Mouse (Mus musculus): ENCODE measurements around the gene Troap. TPM values are rescaled to one million over a fixed set of nuclear protein-coding genes. Genes with fewer than 3 reads are reported as not detected.

Gene Troap
- polyA plus RNA-seq, 1 experiment from 2014 or later = 23.8 TPM

DNA sequence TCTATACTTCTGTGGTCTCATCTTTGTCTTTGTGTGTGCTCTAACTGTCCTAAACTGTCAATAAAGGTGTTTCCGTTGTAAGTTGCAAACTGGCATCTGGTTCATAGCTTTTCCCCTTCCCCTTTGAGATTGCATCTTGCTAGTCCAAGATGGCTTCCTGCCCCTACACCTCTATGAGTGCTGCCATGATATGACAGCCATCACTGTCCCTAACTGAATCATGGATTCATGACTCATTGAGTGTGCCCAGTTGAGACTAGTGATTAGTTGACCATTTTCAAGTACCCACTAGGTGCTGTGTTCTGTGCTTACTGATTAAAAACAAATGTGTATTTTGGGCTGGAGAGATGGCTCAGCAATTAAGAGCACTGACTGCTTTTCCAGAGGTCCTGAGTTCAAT lies 36.4 kb upstream of the Troap start:
- Histone ChIP-seq H3K4me2 (ENCODE audit: low read depth, low read length) (no peak overlapping the region), H3K27ac (replicated peaks; ENCODE audit: low read depth, low read length) (no peak overlapping the region), H3K9me3 (replicated peaks; ENCODE audit: control insufficient read depth, low read length) (no peaks in the 10 kb centered on the region), H3K4me3 (ENCODE audit: low read depth, low read length) (no peak overlapping the region), H3K27me3 (ENCODE audit: control insufficient read depth, insufficient read depth, low read length) (no peaks in the 10 kb centered on the region), H3K9ac (replicated peaks; ENCODE audit: low read length) (no peak overlapping the region), H3K36me3 (replicated peaks; ENCODE audit: control insufficient read depth, insufficient read depth, low read depth, low read length) (no peaks in the 10 kb centered on the region; the same call in none of the 2 replicates), H3K4me1 (ENCODE audit: control insufficient read depth, insufficient read depth, low read length) (no peaks in the 10 kb centered on the region)
- WGBS = 88% methylated on average over 1 of the region's 1 CpGs
- no peak for ATAC-seq (replicated peaks; ENCODE audit: insufficient number of reproducible peaks, low FRiP score, low TSS enrichment, low read depth)
- DNase-seq (ENCODE audit: low spot score) = no peak

DNA sequence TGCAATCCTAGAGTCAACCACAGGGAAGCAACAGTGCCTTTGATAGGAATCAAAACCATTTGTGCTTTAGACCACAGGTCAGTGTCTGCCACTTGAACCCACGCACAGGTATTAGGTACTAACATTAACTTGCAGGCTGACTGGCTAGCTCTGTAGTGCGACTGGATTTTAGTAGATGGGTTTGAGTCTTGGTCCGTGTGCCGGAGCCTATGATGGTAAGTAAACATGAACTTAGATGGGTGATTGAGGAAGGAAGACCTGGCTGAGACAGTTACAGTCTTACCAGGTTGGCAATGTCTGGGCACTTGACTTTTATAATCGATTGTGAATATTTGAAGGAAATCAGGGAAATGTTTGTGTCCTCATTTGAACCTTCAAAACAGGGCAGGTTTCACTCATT lies 35.6 kb upstream of the Troap start:
- Histone ChIP-seq H3K4me3 (ENCODE audit: low read depth, low read length) (no peak overlapping the region), H3K27me3 (ENCODE audit: control insufficient read depth, insufficient read depth, low read length) (no peaks in the 10 kb centered on the region), H3K27ac (replicated peaks; ENCODE audit: low read depth, low read length) (no peak overlapping the region), H3K36me3 (replicated peaks; ENCODE audit: control insufficient read depth, insufficient read depth, low read depth, low read length) (no peaks in the 10 kb centered on the region; the same call in none of the 2 replicates), H3K4me1 (ENCODE audit: control insufficient read depth, insufficient read depth, low read length) (no peaks in the 10 kb centered on the region), H3K9ac (replicated peaks; ENCODE audit: low read length) (no peak overlapping the region), H3K4me2 (ENCODE audit: low read depth, low read length) (no peak overlapping the region), H3K9me3 (replicated peaks; ENCODE audit: control insufficient read depth, low read length) (no peaks in the 10 kb centered on the region)
- ATAC-seq (replicated peaks; ENCODE audit: insufficient number of reproducible peaks, low FRiP score, low TSS enrichment, low read depth) (no peak), DNase-seq (ENCODE audit: low spot score) (no peak)
- 88% methylated on average over 5 of the region's 5 CpGs for WGBS

DNA sequence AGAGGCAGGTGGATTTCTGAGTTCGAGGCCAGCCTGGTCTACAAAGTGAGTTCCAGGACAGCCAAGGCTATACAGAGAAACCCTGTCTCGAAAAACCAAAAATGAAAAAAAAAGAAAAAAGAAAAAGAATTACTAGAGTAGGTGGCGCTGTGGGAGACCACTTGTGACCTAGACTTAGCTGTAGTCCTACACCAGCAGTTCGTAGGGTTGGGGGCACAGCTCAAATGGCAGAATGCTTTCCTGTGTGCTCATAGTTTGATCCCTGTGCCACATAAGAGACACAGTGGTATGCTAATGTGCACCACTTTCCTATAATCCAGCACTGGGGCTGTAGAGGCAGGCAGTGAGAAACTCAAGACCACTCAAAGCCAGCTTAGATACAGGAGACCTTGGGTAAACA lies 35.1 kb upstream of the Troap start:
- Histone ChIP-seq H3K27me3 (ENCODE audit: control insufficient read depth, insufficient read depth, low read length) (no peaks in the 10 kb centered on the region), H3K9ac (replicated peaks; ENCODE audit: low read length) (no peak overlapping the region), H3K9me3 (replicated peaks; ENCODE audit: control insufficient read depth, low read length) (no peaks in the 10 kb centered on the region), H3K36me3 (replicated peaks; ENCODE audit: control insufficient read depth, insufficient read depth, low read depth, low read length) (no peaks in the 10 kb centered on the region; the same call in none of the 2 replicates), H3K4me3 (ENCODE audit: low read depth, low read length) (no peak overlapping the region), H3K4me2 (ENCODE audit: low read depth, low read length) (no peak overlapping the region), H3K27ac (replicated peaks; ENCODE audit: low read depth, low read length) (no peak overlapping the region), H3K4me1 (ENCODE audit: control insufficient read depth, insufficient read depth, low read length) (no peaks in the 10 kb centered on the region)
- no peak for DNase-seq (ENCODE audit: low spot score)
- WGBS = 89% methylated on average over 4 of the region's 4 CpGs
- no peak for ATAC-seq (replicated peaks; ENCODE audit: insufficient number of reproducible peaks, low FRiP score, low TSS enrichment, low read depth)

DNA sequence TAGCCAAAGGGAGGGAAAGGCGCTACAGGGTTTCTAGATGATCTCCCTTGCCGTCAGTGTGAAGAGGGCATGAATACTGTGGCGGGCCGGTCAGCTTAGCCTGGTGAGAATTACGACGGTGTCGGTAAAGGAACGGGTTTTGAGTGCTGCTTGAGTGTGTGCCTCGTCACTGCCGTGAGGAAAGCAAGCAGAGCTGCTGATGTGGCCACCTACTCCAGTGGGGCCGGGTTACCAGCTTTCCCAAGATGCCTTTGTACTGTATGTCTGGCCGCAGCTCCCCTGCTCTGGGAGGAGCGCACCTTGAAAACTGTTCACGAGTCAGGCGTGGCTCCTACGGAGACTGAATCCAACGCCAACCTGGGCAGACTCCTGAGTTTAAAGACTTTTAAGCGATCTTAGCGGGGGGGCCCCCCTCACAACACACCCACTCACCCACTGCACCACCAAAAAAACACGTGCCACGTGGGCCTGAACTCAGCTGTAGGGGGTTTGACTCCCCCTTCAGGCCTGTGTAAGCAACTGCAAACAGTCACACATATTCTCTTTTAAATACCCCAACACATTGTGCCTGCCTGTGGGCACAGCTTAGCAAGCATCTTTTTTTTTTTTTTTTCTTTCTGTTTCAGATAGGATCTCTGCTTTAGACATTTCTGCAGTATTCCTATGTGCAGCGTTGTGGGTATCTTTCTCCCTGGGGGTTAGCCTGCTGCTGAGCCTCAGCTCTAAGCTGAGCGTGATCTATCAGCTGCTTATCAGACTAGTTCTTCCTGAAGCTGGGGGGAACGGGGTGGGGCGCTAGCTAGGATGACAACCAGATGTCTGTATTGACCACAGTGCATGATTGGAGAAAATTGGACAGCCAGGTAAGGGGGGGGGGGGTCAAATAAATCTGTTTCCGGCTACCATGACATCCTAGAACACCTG lies 34.1 kb upstream of the Troap start:
- DNase-seq (ENCODE audit: low spot score) (no peak), ATAC-seq (replicated peaks; ENCODE audit: insufficient number of reproducible peaks, low FRiP score, low TSS enrichment, low read depth) (no peak; the same call in 1 of the 2 replicates)
- Histone ChIP-seq H3K9me3 (replicated peaks; ENCODE audit: control insufficient read depth, low read length) (no peaks in the 10 kb centered on the region), H3K4me1 (ENCODE audit: control insufficient read depth, insufficient read depth, low read length) (no peaks in the 10 kb centered on the region), H3K36me3 (replicated peaks; ENCODE audit: control insufficient read depth, insufficient read depth, low read depth, low read length) (no peaks in the 10 kb centered on the region; the same call in none of the 2 replicates), H3K4me2 (ENCODE audit: low read depth, low read length) (no peak overlapping the region), H3K27me3 (ENCODE audit: control insufficient read depth, insufficient read depth, low read length) (no peaks in the 10 kb centered on the region), H3K4me3 (ENCODE audit: low read depth, low read length) (no peak overlapping the region), H3K9ac (replicated peaks; ENCODE audit: low read length) (no peak overlapping the region), H3K27ac (replicated peaks; ENCODE audit: low read depth, low read length) (no peak overlapping the region)
- 69% methylated on average over 26 of the region's 26 CpGs for WGBS

DNA sequence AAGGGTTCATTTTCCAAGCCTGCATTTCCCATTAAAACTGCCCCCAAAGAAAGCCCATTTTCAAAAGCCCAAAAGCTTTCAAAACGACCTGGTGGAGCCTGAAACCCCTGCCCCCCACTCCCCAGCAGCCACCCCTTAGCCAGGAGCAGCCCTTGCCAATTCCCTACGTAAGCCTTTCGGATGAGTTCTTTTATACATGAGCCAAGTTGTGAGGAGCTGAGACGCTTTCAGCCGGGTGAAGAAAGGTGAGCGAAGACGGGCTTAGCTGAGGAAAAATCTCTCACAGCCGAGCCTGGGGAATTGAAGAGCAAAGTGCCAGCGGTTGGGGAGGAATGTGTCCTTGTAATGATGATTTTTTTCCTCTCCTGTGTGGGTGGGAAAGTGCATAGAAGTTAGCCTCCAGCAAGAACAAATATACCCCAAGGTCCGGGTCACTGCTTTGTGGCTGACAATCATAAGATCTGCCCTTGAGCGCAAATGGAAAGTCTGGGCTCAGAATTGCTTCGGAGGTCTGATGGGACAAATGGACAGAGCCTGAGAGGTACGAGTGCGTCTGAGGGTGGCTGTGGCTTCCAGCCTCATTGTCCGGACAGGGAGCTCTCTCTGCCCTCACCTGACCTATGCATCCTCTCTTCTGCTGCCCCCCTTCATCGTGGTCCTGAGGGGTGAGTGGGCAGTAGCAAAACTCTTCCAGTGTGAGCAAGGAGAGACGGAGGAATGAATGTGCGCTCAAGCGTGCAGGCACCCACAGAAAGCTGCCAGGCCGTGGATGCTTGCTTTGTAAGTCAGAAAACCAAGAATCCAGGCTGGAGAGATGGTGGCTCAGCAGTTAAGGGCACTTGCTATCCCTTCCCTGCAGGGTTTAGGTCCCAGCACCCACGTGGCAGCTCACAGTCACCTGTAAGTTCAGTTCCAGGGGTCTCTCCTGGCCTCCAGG lies 33.2 kb upstream of the Troap start:
- H3K9me3 ChIP-seq (replicated peaks; ENCODE audit: control insufficient read depth, low read length) = no peaks in the 10 kb centered on the region
- DNase-seq (ENCODE audit: low spot score) (no peak), ATAC-seq (replicated peaks; ENCODE audit: insufficient number of reproducible peaks, low FRiP score, low TSS enrichment, low read depth) (no peak)
- no peak overlapping the region for H3K9ac ChIP-seq (replicated peaks; ENCODE audit: low read length)
- no peaks in the 10 kb centered on the region; the same call in none of the 2 replicates for H3K36me3 ChIP-seq (replicated peaks; ENCODE audit: control insufficient read depth, insufficient read depth, low read depth, low read length)
- no peak overlapping the region for H3K4me2 ChIP-seq (ENCODE audit: low read depth, low read length)
- H3K27me3 ChIP-seq (ENCODE audit: control insufficient read depth, insufficient read depth, low read length) = no peaks in the 10 kb centered on the region
- H3K27ac ChIP-seq (replicated peaks; ENCODE audit: low read depth, low read length) = no peak overlapping the region
- WGBS = 55% methylated on average over 21 of the region's 21 CpGs
- H3K4me1 ChIP-seq (ENCODE audit: control insufficient read depth, insufficient read depth, low read length) = no peaks in the 10 kb centered on the region
- H3K4me3 ChIP-seq (ENCODE audit: low read depth, low read length) = no peak overlapping the region

DNA sequence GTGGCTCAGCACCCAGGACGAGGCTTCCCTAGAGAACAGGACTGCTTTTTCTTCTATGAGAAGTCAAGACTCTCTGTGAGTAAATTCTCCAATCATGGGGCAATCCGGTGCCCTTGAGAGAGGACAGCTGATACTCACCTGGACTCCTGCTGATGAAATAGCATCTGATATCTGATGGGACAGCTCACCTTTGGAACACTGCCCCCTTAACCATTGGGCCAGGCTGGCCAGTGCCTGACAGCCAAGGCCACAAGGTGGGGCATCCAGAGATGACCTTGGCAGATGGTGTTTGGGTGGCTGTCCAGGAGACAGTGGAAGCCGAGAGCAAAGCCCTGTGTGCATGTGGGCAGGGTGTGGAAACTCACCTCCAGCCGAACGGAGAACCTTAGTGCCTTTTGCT lies 32.0 kb upstream of the Troap start:
- 85% methylated on average over 5 of the region's 5 CpGs for WGBS
- H3K27ac ChIP-seq (replicated peaks; ENCODE audit: low read depth, low read length) = no peak overlapping the region
- ATAC-seq (replicated peaks; ENCODE audit: insufficient number of reproducible peaks, low FRiP score, low TSS enrichment, low read depth) = no peak
- no peaks in the 10 kb centered on the region for H3K27me3 ChIP-seq (ENCODE audit: control insufficient read depth, insufficient read depth, low read length)
- no peak overlapping the region for H3K4me2 ChIP-seq (ENCODE audit: low read depth, low read length)
- no peaks in the 10 kb centered on the region for H3K9me3 ChIP-seq (replicated peaks; ENCODE audit: control insufficient read depth, low read length)
- no peaks in the 10 kb centered on the region for H3K36me3 ChIP-seq (replicated peaks; ENCODE audit: control insufficient read depth, insufficient read depth, low read depth, low read length)
- no peak overlapping the region for H3K4me3 ChIP-seq (ENCODE audit: low read depth, low read length)
- no peak overlapping the region for H3K9ac ChIP-seq (replicated peaks; ENCODE audit: low read length)
- DNase-seq (ENCODE audit: low spot score) = no peak
- no peaks in the 10 kb centered on the region for H3K4me1 ChIP-seq (ENCODE audit: control insufficient read depth, insufficient read depth, low read length)

DNA sequence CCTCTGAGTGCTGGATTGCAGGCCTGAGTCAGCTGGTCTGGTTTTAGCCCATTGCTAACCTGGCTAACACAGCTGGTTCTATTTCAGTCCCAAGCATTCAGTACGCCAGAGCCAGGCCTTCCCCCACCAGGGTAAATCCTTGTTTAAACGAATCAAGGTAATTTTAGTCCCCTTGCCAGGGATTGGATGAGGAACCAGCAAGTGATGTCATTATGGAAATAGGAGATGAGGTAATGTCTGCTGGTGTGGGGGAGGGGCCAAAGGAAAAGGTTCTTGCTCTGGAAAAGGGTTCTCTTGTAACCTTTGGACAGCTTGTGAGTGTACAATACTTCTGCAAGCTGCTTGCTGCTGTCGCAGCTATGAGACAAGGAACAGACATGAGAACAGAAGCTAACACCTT lies 29.5 kb upstream of the Troap start:
- no peak overlapping the region for H3K9ac ChIP-seq (replicated peaks; ENCODE audit: low read length)
- no peaks in the 10 kb centered on the region for H3K27me3 ChIP-seq (ENCODE audit: control insufficient read depth, insufficient read depth, low read length)
- H3K4me2 ChIP-seq (ENCODE audit: low read depth, low read length) = no peak overlapping the region
- peak; percentile 63 for DNase-seq (ENCODE audit: low spot score)
- no peak overlapping the region for H3K4me3 ChIP-seq (ENCODE audit: low read depth, low read length)
- ATAC-seq (replicated peaks; ENCODE audit: insufficient number of reproducible peaks, low FRiP score, low TSS enrichment, low read depth) = no peak
- H3K9me3 ChIP-seq (replicated peaks; ENCODE audit: control insufficient read depth, low read length) = no peaks in the 10 kb centered on the region
- H3K27ac ChIP-seq (replicated peaks; ENCODE audit: low read depth, low read length) = no peak overlapping the region
- WGBS = 43% methylated on average over 3 of the region's 3 CpGs
- no peaks in the 10 kb centered on the region for H3K4me1 ChIP-seq (ENCODE audit: control insufficient read depth, insufficient read depth, low read length)
- no peaks in the 10 kb centered on the region for H3K36me3 ChIP-seq (replicated peaks; ENCODE audit: control insufficient read depth, insufficient read depth, low read depth, low read length)
